Mouse (Mus musculus): ENCODE data around the gene Pgam2.

DNA sequence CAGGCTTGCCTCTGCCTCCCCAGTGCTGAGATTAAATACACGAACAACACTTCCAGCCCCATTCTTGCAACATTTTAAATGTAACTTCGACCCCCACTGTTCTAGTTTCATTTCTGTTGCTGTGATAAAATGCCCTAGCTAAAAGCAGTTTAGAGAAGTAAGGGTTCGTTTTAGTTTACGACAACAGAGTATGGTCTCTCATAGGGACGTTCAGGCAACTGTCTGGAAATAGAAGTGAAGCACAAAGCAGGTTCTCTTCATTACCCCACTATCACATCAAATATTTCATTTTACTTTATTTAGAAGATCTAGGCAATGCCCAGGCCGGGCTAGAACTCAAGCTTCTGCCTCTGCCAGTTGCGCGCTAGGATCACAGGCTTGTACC is 15.9 kb downstream of the Pgam2 start:
- TF ChIP-seq POLR2A (IDR thresholded peaks at IDR 0.05; ENCODE audit: insufficient read depth, low read length) = no peak
- no peak for TF ChIP-seq CTCF (IDR thresholded peaks at IDR 0.05; ENCODE audit: low read depth, low read length)
- no peak for TF ChIP-seq EP300 (IDR thresholded peaks at IDR 0.05; ENCODE audit: insufficient read depth, low read depth, low read length)

Data from ES-Bruce4 (cell line).